Mouse (Mus musculus) right cerebral cortex, postnatal 4 days (tissue): ENCODE measurements at regions not wholly inside any gene's neighbourhood (a gene's known extent, or its start where the extent isn't known, plus 50 kb on each side); places are given as distances from the start of the nearest gene placed in this dataset.
"Not testable (repeated sequence)": the region's sequence is repeated elsewhere in the genome, so short reads cannot be mapped to it uniquely, and the experiment has no call there.

Experiments
- DNase-seq: peaks from one replicate; pipeline ENCODE4 v3.0.0-alpha.2; 2022

DNA sequence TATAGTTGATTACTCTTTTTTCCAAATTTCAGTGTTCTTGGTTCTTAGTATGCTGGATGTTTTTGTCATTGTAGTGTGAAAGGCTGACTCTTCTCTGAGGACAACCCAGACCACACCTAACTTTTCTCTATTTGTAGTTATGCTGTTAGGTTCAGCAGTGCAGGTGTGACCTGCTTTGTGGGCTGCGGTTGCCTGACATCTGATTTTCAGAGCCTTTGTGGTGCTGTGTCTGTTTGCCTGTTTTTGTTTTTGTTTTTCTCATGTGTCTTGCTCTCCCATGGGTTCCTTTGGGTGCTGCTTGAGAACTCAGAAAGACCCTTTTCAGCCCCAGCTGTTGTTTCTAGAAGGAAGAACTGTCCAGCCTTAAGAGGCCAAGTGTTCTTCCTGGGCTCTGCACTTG, 52.0 kb upstream of the Trpm1 start:
- DNase-seq = no peak

- no peak for DNase-seq
Measured at GRCm38 (mm10) chr7:64099606-64100005, 54.0 kb upstream of the Trpm1 start.

GRCm38 (mm10) chr7:64090067-64090466, 63.6 kb upstream of the Trpm1 start:
- DNase-seq = no peak

DNA sequence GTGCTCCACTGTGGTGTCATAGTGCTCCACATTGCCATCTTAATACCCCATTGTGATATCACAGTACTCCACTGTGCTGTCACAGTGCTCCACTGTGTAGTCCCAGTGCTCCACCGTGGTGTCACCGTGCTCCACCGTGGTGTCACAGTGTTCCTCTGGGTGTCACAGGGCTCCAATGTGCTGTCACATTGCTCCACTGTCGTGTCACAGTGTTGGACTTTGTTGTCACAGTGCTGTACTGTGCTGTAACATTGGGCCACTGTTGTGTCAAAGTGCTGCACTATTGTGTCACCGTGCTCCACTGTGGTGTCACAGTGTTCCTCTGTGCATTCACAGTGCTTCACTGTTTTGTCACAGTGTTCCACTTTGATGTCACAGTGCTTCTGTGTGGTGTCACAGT, 64.6 kb upstream of the Trpm1 start:
- DNase-seq = no peak

DNA sequence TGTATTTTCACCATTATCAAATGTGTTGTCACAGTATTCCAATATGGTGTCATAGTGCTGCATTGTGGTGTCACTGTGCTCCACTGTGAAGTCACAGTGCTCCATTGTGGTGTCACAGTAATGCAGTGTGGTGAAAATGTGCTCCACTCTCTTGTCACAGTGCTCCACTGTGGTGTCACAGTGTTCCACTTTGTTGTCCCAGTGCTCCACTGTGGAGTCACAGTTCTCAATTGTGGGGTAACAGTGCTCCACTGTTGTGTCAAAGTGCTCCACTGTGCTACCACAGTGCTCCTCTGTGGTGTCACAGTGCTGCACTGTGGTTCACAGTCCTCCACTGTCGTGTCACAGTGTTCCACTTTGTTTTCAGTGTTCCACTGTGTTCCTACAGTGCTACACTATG, 69.7 kb upstream of the Trpm1 start:
- DNase-seq = not testable (repeated sequence)

DNA sequence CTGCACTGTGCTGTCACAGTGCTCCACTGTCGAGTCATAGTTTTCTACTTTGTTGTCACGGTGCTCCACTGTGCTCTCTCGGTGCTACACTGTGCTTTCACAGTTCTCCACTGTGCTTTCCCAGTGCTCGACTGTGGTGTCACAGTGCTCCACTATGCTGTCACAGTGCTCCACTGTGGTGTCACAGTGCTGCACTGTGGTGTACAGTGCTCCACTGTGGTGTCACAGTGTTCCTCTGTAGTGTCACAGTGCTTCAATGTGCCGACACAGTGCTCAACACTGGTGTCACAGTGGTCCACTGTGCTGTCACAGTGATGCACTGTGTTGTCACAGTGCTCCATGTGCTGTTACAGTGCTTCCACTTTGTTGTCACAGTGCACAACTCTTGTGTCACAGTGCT, 71.0 kb upstream of the Trpm1 start:
- no peak for DNase-seq

GRCm38 (mm10) chr7:64082201-64082600, 71.4 kb upstream of the Trpm1 start:
- DNase-seq = no peak

DNA sequence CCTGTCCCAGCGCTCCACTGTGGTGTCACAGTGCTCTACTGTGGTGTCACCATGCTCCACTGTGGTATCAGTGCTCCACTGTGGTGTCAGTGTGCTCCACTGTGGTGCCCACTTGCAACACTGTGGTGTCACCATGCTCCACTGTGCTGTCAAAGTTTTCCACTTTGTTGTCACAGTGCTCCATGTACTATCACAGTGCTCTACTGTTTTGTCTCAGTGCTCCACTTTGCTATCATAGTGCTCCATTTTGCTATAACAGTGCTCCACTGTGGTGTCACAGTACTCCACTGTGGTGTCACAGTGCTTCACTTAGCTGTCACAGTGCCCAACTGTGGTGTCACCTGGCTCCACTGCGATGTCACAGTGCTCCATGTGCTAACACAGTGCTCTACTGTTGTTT, 72.0 kb upstream of the Trpm1 start:
- no peak for DNase-seq

DNA sequence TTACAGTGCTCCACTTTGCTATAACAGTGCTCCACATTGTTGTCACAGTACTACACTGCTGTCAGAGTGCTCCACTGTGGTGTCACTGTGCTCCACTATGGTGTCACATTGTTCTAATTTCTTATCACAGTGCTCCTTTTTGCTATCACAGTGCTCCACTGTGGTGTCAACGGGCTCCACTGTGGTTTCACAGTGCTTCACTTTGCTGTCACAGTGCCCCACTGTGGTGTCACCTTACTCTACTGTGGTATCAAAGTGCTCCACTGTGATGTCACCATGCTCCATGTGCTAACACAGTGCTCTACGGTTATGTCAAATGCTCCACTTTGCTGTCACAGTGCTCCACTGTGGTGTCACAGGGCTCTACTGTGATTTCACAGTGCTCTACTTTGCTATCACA, 72.6 kb upstream of the Trpm1 start:
- no peak for DNase-seq

GRCm38 (mm10) chr7:64079301-64079700, 74.3 kb upstream of the Trpm1 start:
- DNase-seq = no peak

GRCm38 (mm10) chr7:64078646-64079045, 75.0 kb upstream of the Trpm1 start:
- DNase-seq = no peak

GRCm38 (mm10) chr7:64077526-64077925, 76.1 kb upstream of the Trpm1 start:
- DNase-seq = no peak

DNA sequence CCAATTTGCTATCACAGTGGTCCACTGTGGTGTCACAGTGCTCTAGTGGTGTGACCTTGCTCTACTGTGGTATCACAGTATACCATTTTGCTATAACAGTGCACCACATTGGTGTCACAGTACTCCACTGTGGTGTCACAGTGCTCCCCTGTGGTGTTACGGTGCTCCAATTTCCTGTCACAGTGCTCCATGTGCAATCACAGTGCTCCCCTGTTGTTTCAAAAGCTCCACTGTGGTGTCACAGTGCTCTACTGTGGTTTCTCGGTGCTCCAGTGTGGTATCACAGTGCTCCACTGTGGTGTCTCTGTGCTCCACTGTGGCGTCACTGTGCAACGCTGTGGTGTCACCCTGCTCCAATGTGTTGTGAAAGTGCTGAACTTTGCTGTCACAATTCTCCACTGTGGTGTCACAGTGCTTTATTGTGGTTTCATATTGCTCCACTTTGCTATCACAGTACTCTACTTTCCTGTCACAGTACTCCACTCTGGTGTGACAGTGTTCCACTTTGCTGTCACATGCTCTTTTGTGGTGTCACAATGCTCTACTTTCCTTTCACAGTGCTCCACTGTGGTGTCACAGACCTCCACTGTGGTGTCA, 76.8 kb upstream of the Trpm1 start:
- no peak for DNase-seq

DNA sequence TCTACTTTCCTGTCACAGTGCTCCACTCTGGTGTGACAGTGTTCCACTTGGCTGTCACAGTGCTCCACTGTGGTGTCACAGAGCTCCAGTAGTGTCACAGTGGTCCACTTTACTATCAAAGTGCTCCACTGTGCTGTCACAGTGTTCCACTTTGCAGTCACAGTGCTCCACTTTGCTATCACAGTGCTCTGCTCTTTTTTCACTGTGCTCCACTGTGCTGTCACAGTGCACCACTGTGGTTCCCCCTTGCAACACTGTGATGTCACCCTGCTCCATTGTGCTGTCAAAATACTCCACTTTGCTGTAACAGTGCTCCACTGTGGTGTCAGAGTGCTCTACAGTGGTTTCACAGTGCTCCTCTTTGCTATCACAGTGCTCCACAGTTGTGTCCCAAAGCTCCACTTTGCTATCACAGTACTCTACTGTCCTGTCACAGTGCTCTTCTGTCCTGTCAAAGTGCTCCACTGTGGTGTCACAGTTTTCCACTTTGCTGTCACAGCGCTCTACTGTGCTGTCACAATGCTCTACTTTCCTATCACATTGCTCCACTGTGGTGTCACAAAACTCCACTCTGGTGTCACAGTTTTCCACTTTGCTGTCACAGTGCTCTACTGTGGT, 77.8 kb upstream of the Trpm1 start:
- no peak for DNase-seq

- no peak for DNase-seq
Measured at GRCm38 (mm10) chr7:64074661-64075234, 78.9 kb upstream of the Trpm1 start.

GRCm38 (mm10) chr7:64074186-64074585, 79.4 kb upstream of the Trpm1 start:
- DNase-seq = no peak

DNA sequence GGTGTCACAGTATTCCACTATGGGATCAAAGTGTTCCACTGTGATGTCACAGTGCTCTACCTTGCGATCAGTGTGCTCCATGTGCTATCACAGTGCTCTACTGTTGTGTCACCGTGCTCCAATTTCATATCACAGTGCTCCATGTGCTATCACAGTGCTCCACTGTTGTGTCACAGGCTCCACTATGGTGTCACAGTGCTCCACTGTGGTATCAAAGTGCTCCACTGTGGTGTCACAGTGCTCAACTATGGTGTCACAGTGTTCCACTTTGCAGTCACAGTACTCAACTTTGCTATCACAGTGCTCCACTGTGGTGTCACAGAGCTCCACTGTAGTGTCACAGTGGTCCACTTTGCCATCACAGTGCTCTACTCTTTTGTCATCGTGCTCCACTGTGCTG, 79.9 kb upstream of the Trpm1 start:
- no peak for DNase-seq

DNA sequence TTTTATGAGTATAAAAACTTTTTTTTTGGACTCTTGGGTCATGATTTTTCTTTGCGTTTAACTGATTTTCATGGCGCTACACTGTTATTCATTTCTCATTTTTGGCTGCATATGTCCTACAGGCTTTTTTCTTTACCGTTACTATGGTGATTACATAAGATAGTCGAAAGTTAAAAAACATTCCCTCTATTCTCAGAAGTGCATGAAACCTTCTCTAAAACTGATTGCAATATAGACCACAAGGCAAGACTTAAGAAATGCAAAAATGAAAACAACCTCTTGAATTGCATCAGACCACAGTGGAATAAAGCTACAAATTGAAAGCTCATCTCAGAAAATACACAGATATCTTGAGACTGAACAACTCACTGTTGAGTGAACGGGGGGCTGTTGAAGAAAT, 82.7 kb upstream of the Trpm1 start:
- no peak for DNase-seq

GRCm38 (mm10) chr7:64065529-64066247, 87.9 kb upstream of the Trpm1 start:
- peak; percentile 70 for DNase-seq

GRCm38 (mm10) chr7:64064460-64065241, 89.0 kb upstream of the Trpm1 start:
- DNase-seq = peak; percentile 21

GRCm38 (mm10) chr7:64061170-64061569, 92.5 kb upstream of the Trpm1 start:
- no peak for DNase-seq

DNA sequence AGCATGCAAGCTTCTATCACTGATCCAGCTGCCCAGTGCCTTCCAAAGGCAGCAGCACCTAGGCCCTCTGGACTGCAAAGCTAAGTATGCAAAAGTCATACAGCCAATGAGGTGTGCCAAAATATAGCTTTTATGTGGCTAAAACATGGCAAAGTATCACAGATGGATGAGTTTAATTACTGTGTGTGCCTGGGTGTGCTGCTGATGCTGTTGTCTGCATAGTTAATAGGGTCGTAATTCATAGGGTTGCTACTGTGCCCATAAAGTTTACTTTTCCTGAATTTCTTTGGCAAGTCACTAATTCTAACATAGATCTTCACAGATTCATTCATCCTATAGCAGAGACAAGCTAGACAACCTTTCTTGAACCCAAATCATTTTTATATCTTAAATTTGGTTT, 93.1 kb upstream of the Trpm1 start:
- DNase-seq = no peak

DNA sequence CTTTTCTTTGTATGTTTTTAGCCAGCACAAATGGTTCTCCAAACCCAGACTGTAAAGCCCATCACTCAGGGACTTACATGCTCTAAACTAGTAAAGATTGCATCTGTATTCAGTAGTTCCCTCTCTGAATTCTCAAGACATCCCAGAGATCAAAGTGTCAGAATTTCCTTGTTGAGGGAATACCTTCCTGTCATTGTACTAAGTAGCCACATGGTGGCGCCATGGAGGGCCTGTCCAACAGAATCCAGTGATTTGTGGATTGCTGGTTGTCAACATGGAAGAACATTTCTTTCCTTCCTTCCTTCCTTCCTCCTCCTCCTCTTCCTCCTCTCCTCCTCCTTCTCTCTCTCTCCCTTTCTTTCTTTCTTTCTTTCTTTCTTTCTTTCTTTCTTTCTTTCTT, 93.6 kb upstream of the Trpm1 start:
- peak; percentile 53 for DNase-seq
